Mouse (Mus musculus) bone marrow macrophage, adult 2 months (primary cell): ENCODE measurements around the gene Wdr95.

ENCODE experiments used
- CTCF ChIP-seq: IDR thresholded peaks from 2 replicates; pipeline ENCODE4 v1.5.1; 2012; ENCODE audit warnings: low read depth, mild to moderate bottlenecking, low read length, moderate library complexity
- POLR2A ChIP-seq: IDR thresholded peaks from 2 replicates; pipeline ENCODE4 v1.6.1; 2012; ENCODE audit warnings: mild to moderate bottlenecking, low read depth, low read length, borderline replicate concordance

DNA sequence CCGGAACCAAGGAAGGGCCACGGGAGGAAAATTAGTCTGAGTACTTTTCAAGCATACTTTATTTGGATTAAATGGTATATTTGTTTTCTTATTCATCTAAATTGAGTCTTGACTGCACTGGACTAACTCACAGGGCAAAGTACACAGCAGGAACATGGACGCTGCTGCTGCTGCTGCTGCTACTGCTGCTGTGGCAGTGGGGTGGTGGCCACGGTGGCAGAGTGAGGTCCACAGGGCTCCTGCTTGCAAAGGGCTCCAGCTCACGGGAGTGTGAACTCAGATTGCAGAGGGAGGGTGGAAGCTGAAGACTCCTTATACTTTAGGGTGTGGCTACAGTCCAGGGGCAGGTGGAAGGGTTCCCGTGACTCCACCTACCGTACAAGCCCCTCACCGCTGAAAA is 23.5 kb upstream of the Wdr95 start:
- no peak for TF ChIP-seq CTCF
- TF ChIP-seq POLR2A: no peak
